Mouse (Mus musculus): ENCODE results near the gene Cant1. TPM values are rescaled to one million over a fixed set of nuclear protein-coding genes. Genes with fewer than 3 reads are reported as not detected.

The Cant1 gene
- total and polyA plus RNA-seq, 3 experiments: 26.0 to 145 (median 34.4) TPM

DNA sequence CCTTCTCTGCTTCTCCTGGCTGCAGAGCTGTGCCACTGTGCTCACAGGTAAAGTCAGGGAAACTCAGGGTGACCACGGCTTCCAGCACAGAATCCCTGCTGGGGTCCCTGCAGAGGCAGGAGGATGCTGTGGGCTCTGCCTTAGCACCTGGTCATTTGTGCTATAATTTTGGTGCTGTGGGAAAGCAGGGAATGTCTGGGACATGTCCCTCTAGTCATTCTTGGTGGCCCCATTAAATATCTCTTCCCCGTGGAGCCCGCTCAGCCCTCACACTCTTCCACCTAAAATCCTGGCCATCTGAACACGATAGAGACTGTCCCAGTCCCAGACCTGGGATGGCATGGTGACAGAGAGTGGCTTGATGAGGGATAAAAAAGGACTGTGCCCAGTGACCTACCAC is 54.9 kb downstream of the Cant1 start:
- no peak for DNase-seq (ENCODE audit: low read depth, low spot score)
- TF ChIP-seq POLR2AphosphoS5 (IDR thresholded peaks at IDR 0.05; ENCODE audit: borderline replicate concordance, low read depth, low read length) (no peak), POLR2AphosphoS2 (IDR thresholded peaks at IDR 0.05; ENCODE audit: low read length) (no peak), MAZ (IDR thresholded peaks at IDR 0.05; ENCODE audit: low read depth, low read length) (no peak)
- Histone ChIP-seq H3K79me2 (ENCODE audit: control insufficient read depth, insufficient read depth, low read length, poor library complexity) (no peaks in the 10 kb centered on the region), H3K4me1 (ENCODE audit: control insufficient read depth in 1 of 2, insufficient read depth in 2 of 2, low read length in 2 of 2) (no peaks in the 10 kb centered on the region), H3K27me3 (ENCODE audit: control insufficient read depth in 1 of 2, insufficient read depth in 2 of 2, low read length in 2 of 2) (peaks cover 0 to 3% of the 10 kb centered on the region in 2 experiments; a peak in 1 of 4 replicates), H3K36me3 (ENCODE audit: control insufficient read depth in 1 of 2, insufficient read depth in 2 of 2, low read length in 2 of 2) (no peaks in the 10 kb centered on the region), H3K9ac (ENCODE audit: control insufficient read depth, low read depth, low read length, poor library complexity, severe bottlenecking) (no peak overlapping the region), H3K27ac (ENCODE audit: control insufficient read depth, low read depth, low read length) (no peak overlapping the region), H3K4me3 (ENCODE audit: control insufficient read depth in 1 of 2, insufficient read depth in 1 of 2, low read depth in 2 of 2, low read length in 2 of 2) (no peak overlapping the region), H3K9me3 (replicated peaks; ENCODE audit: insufficient read depth, low read length) (no peaks in the 10 kb centered on the region)

DNA sequence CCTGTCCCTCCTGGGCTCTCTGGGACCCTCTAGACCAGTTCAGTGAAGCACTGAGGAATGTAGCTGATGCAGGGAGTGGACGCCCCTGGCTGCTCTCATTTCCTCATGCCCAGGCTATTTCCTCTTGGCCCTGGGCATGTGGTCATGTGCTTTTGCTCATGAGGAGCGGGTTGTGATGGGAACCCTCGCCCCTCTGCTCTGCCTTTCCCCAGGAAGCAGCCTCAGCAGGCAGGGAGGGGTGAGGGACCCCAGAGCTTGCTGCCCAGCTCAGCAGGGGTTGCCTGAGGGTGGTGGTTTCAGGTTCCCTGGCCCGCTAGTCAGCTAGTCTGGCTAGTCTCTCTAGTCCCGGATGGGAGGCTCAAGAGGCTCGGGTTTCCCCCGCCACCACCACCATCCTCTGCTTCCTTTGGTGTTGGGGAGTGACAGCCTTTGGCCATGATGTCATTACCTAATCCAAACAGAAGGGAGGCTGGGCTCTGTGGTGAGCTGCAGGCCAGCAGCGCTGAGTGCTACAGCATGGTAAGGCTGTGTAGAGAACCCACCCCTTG is 55.8 kb downstream of the Cant1 start:
- no peak for DNase-seq (ENCODE audit: low read depth, low spot score)
- Histone ChIP-seq H3K79me2 (ENCODE audit: control insufficient read depth, insufficient read depth, low read length, poor library complexity) (no peaks in the 10 kb centered on the region), H3K9ac (ENCODE audit: control insufficient read depth, low read depth, low read length, poor library complexity, severe bottlenecking) (no peak overlapping the region), H3K4me1 (ENCODE audit: control insufficient read depth in 1 of 2, insufficient read depth in 2 of 2, low read length in 2 of 2) (no peaks in the 10 kb centered on the region), H3K4me3 (ENCODE audit: control insufficient read depth in 1 of 2, insufficient read depth in 1 of 2, low read depth in 2 of 2, low read length in 2 of 2) (no peak overlapping the region), H3K9me3 (replicated peaks; ENCODE audit: insufficient read depth, low read length) (no peaks in the 10 kb centered on the region), H3K36me3 (ENCODE audit: control insufficient read depth in 1 of 2, insufficient read depth in 2 of 2, low read length in 2 of 2) (no peaks in the 10 kb centered on the region), H3K27ac (ENCODE audit: control insufficient read depth, low read depth, low read length) (no peak overlapping the region), H3K27me3 (ENCODE audit: control insufficient read depth in 1 of 2, insufficient read depth in 2 of 2, low read length in 2 of 2) (peaks cover 0 to 5% of the 10 kb centered on the region in 2 experiments; a peak in 3 of 4 replicates)
- TF ChIP-seq MAX (IDR thresholded peaks at IDR 0.05; ENCODE audit: low read length) (no peak), POLR2A (IDR thresholded peaks at IDR 0.05; ENCODE audit: control insufficient read depth in 1 of 2, insufficient read depth in 1 of 2, low read depth in 1 of 2, low read length in 2 of 2, poor library complexity in 1 of 2) (no peak), MYB (IDR thresholded peaks at IDR 0.05; ENCODE audit: low read depth, low read length) (no peak), TAL1 (IDR thresholded peaks at IDR 0.05; ENCODE audit: low read length) (no peak), GATA1 (IDR thresholded peaks at IDR 0.05; ENCODE audit: low read depth, low read length) (no peak), CHD2 (IDR thresholded peaks at IDR 0.05; ENCODE audit: low read length) (no peak), MAZ (IDR thresholded peaks at IDR 0.05; ENCODE audit: low read depth, low read length) (no peak), TCF12 (IDR thresholded peaks at IDR 0.05; ENCODE audit: low read depth, low read length) (no peak), MAFK (IDR thresholded peaks at IDR 0.05; ENCODE audit: borderline replicate concordance, low read depth, low read length) (no peak), UBTF (IDR thresholded peaks at IDR 0.05; ENCODE audit: borderline replicate concordance, insufficient read depth, low read depth, low read length) (no peak), USF2 (IDR thresholded peaks at IDR 0.05; ENCODE audit: borderline replicate concordance in 1 of 2, insufficient read depth in 1 of 2, low read depth in 1 of 2, low read length in 2 of 2) (no peak), ELF1 (IDR thresholded peaks at IDR 0.05; ENCODE audit: low read depth, low read length) (no peak), RAD21 (IDR thresholded peaks at IDR 0.05; ENCODE audit: low read depth, low read length) (no peak)

All from MEL (cell line).